Mouse (Mus musculus) erythroblast, embryonic 14.5 days (primary cell): ENCODE results near the gene S1pr5.

Experiments
- GATA1 ChIP-seq: IDR thresholded peaks from 2 replicates; pipeline ENCODE4 v1.6.1; 2012; ENCODE audit warnings: low read length, inconsistent platforms, mixed read lengths
- TAL1 ChIP-seq: IDR thresholded peaks from 3 replicates; pipeline ENCODE4 v1.6.1; 2012; ENCODE audit warnings: low read length, inconsistent platforms, mixed read lengths

- TF ChIP-seq TAL1 (no peak), GATA1 (no peak)
Observed at GRCm38 (mm10) chr9:21272391-21272790, 24.1 kb upstream of the S1pr5 start.
